Mouse (Mus musculus) adrenal gland, adult 2 months (tissue): ENCODE data around the gene Kdm4b. TPM values are rescaled to one million over a fixed set of nuclear protein-coding genes. Genes with fewer than 3 reads are reported as not detected.

Source experiments
- DNase-seq: peaks from one replicate; pipeline ENCODE4 v3.0.0; 2021
- polyA plus RNA-seq: library from polyadenylated mRNA; depleted of rRNA; stranded (reverse); fragments of >200 nt; gene quantifications from 2 replicates; pipeline ENCODE4 v1.2.3, GENCODE M21; 2012
- total RNA-seq, 2 experiments: library from RNA; stranded (reverse); gene quantifications; 2 replicates each; pipeline ENCODE4 v1.2.3; 2021

Kdm4b gene
- total and polyA plus RNA-seq, 3 experiments, result 37.6 to 56.4 (median 37.8) TPM

- DNase-seq, result no peak
Observed at GRCm38 (mm10) chr17:56345364-56345763, 19.5 kb downstream of the Kdm4b start.

- DNase-seq, result no peak
Observed at GRCm38 (mm10) chr17:56348128-56348527, 22.3 kb downstream of the Kdm4b start.

GRCm38 (mm10) chr17:56348586-56348985, 22.7 kb downstream of the Kdm4b start:
- DNase-seq, result no peak

- peak; percentile 79 for DNase-seq
Observed at GRCm38 (mm10) chr17:56350694-56351093, 24.8 kb downstream of the Kdm4b start.

- DNase-seq, result peak; percentile 74
Observed at GRCm38 (mm10) chr17:56356921-56357885, 31.3 kb downstream of the Kdm4b start.

- no peak for DNase-seq
Observed at GRCm38 (mm10) chr17:56359183-56359725, 33.4 kb downstream of the Kdm4b start.

GRCm38 (mm10) chr17:56359864-56360263, 34.0 kb downstream of the Kdm4b start:
- DNase-seq, result peak; percentile 66

- peak; percentile 77 for DNase-seq
Observed at GRCm38 (mm10) chr17:56360451-56360850, 34.6 kb downstream of the Kdm4b start.

- no peak for DNase-seq
Observed at GRCm38 (mm10) chr17:56361542-56361941, 35.7 kb downstream of the Kdm4b start.

- no peak for DNase-seq
Observed at GRCm38 (mm10) chr17:56365791-56366673, 40.2 kb downstream of the Kdm4b start.

GRCm38 (mm10) chr17:56368291-56368790, 42.5 kb downstream of the Kdm4b start:
- DNase-seq, result no peak

GRCm38 (mm10) chr17:56370090-56370489, 44.2 kb downstream of the Kdm4b start:
- no peak for DNase-seq

GRCm38 (mm10) chr17:56371029-56371660, 45.3 kb downstream of the Kdm4b start:
- DNase-seq, result no peak

GRCm38 (mm10) chr17:56372109-56372508, 46.2 kb downstream of the Kdm4b start:
- no peak for DNase-seq

- DNase-seq, result no peak
Observed at GRCm38 (mm10) chr17:56373136-56374034, 47.5 kb downstream of the Kdm4b start.

GRCm38 (mm10) chr17:56374851-56375250, 49.0 kb downstream of the Kdm4b start:
- no peak for DNase-seq

- DNase-seq, result no peak
Observed at GRCm38 (mm10) chr17:56379281-56379834, 53.5 kb downstream of the Kdm4b start.

GRCm38 (mm10) chr17:56380286-56380685, 54.4 kb downstream of the Kdm4b start:
- DNase-seq, result no peak

- DNase-seq, result no peak
Observed at GRCm38 (mm10) chr17:56381183-56381582, 55.3 kb downstream of the Kdm4b start.

- no peak for DNase-seq
Observed at GRCm38 (mm10) chr17:56382997-56383396, 57.1 kb downstream of the Kdm4b start.
